Mouse (Mus musculus) skeletal muscle tissue, adult 2 months (tissue): ENCODE measurements at regions not wholly inside any gene's neighbourhood (a gene's known extent, or its start where the extent isn't known, plus 50 kb on each side); places are given as distances from the start of the nearest gene placed in this dataset.

Experiments used
- DNase-seq: peaks from one replicate; pipeline ENCODE4 v3.0.0-alpha.2; 2012; ENCODE audit warnings: low read depth, low spot score

DNA sequence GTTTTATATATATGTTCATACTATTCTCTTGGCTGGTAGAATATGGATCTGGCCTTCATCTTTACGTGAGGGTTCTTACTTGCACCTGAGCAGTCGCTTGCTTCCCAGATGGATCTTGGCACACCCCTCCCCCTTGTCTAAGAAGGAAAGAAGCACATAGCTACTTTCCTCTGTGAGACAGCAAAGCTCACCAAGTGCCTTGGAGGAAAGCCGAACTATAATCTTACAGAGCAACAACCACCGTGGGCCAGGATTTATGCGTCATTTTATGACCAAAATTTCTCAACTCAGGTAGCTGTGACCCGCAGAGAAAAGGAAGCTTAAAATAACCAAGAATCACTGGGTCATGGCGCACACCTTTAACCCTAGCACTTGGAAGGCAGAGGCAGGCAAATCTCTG lies 73.0 kb upstream of the Tspan2 start:
- DNase-seq, result no peak

- DNase-seq, result peak; percentile 36
These were observed 70.6 kb upstream of the Tspan2 start for GRCm38 (mm10) chr3:102663711-102664110.

DNA sequence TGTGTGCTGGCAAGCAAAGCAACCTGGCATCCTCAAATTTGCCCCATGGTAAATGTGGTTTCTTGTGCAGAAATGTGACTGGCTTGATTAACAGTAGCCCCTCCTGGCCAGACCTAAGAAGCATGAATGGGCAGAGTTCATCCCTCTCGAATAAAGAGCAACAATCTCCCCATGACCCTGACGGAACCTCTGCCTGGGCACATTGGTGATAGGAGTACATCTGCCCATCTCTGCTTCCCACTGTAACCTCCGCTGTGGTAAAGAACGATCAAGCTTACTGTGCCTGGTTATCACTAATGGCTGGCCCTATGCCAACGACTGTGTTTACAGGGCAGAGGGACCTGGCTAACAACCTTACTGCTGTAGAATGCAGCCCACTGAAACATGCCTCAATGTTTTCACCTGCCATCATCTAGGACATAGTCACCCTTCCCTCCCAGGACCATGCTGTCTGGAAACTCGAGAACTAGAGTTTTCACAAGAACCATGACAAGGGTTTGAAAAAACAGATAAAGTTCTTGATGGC lies 69.6 kb upstream of the Tspan2 start:
- DNase-seq, result no peak

GRCm38 (mm10) chr3:102667796-102668195 lies 66.5 kb upstream of the Tspan2 start:
- DNase-seq, result peak; percentile 36

GRCm38 (mm10) chr3:102668556-102668955 lies 65.8 kb upstream of the Tspan2 start:
- peak; percentile 42 for DNase-seq

DNA sequence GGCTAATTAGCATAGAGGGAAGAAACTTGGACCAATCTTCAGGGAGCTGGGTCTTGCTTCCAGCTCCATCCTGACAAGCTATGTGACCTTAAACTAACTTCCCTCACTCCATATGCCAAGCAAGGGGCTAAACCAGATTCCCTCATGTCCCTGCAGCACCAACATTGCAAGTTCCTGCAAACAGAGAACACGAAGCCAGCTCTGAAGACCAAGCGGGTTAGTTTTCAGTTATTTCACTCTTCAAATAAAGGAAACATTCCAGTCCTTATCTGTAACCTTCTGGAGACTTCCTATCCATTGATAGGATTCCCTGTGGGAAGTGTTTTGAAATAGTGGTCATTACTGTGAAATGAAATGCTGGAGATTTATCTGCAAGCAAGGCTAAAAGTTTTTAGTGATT lies 64.4 kb upstream of the Tspan2 start:
- DNase-seq, result peak; percentile 25

DNA sequence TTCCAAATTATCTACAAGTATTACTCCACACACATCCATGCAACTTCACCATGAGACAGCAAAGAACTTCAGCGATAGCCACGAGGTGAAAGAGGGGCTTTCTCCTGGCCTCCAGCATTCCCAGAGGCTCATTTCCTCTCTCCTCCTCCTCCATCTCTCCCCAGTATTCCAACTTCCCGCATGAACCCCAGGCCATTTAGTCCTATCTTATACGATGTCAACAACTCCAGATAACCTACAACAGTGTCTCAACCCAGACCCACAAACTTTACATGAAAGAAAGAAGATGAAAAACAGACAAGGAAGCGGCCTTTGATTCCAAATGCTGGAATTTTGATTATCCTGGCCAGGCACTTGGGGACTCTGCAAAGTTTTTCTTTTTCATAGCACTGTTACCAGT lies 63.8 kb upstream of the Tspan2 start:
- DNase-seq, result no peak

DNA sequence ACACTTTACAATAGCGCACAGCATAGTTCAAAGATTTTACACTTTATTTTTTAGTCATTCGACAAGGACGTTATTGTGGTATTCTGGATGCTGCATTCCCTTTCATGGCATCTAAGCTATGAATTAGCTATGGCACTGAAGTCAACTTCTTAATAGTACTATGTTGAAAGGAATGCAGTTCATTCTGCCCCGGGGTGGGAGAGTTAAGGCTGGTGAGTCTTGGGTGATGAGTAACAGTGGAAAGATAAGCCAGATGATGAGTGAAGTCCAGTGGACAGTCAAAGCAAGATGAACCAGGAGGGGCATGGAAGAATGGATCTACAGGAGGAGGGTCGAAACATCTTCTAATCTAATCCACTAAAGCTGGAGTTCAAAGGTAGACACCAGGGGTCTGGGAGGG lies 63.4 kb upstream of the Tspan2 start:
- no peak for DNase-seq

- DNase-seq, result no peak
These were observed 60.8 kb upstream of the Tspan2 start for GRCm38 (mm10) chr3:102673506-102673905.

DNA sequence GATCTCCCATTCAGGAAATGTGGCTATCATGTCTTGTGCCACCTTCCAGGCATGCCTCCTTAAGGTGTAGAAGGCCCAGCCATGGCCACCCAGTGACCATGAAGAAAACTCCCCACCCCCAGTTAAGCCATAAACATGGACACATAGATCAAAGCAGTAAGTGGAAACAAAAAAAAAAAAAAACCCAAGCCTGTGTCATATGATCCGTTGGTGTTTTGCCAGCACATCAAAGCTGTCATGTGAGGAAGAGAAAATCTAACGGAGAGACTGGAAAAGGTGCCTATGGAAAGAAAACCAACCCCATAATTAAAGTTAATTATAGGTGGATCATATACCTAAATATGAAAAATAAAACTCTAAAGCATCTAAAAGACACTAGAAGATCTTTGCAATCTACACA lies 60.3 kb upstream of the Tspan2 start:
- DNase-seq, result no peak

DNA sequence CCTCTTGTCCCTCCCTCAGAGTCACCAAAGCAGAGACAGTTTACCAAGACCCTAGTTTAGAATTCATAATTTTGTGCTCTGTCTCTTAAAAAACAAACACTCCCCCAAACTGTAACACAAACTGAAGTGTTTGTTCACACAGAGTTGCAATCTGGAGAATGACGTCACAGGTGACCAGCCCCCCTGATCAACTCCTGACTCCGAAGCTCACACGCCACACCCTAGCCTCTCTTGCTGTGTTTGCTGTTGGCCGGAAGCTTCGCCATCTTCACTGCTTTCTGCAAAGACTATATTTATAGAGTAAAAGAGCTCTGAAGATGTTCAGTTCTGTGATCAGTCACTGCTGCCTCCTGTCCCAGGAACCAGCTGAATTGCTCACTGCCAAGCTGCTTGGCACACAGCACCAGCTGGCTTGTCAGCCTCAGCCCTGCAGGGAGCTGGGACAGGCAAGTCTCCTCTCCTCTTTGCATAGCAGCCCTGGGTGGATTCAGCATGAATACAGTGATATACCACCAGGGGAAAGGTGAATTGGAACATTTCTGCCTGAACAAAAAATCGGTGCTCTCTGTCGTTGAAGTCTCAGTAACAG lies 57.3 kb upstream of the Tspan2 start:
- DNase-seq, result no peak

DNA sequence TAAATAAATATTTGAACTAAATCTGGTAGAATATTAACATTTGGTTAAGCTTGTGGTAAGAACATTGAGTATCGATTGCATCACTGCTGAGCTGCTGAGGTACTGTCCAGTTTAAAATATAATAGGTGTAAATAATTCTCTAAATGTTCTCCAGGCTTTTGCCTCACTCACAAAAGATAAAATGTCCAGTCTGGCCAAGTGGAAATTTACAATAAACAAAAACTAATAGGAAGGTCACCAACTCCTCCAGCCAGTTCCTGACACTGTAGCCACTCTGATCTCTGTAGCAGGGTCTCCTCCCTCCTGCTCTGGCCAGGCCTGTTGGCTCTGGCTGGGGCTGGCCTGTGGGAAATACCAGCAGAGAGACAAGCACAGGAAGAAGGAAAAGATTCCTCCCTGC lies 55.8 kb upstream of the Tspan2 start:
- peak; percentile 70 for DNase-seq

DNA sequence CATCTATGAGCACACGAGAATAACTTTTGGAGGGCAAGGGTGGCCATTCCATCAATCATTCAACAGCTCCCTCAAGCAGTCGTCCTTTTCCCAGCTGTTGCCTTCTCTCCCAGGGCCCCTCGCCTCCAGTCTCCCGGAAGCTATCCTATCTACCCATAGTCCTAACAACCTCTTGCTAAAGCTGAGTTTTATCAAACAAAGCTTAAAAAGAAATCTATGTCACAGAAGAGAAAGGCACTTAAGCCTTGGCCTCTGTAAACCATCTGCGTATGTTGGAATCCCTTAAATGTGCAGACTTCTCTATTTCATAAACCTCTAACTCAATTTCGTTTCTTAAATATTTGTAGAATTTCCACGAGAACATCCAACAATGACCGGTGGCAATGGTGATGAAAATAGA lies 51.9 kb upstream of the Tspan2 start:
- no peak for DNase-seq

GRCm38 (mm10) chr3:102683541-102683940 lies 50.8 kb upstream of the Tspan2 start:
- no peak for DNase-seq
